Mouse (Mus musculus): Measurements from ENCODE around the gene Psme4. TPM values are rescaled to one million over a fixed set of nuclear protein-coding genes. Genes with fewer than 3 reads are reported as not detected.

The Psme4 gene
- polyA plus RNA-seq, 1 experiment from 2014 or later = 17.6 TPM

GRCm38 (mm10) chr11:30792680-30793079 lies 21.2 kb downstream of the Psme4 start:
- Histone ChIP-seq H3K27me3 (no peaks in the 10 kb centered on the region), H3K9me3 (no peaks in the 10 kb centered on the region), H3K4me1 (no peaks in the 10 kb centered on the region), H3K4me2 (no peak overlapping the region), H3K36me3 (peaks cover 3% of the 10 kb centered on the region; the same call in 1 of the 2 replicates), H3K9ac (no peak overlapping the region), H3K4me3 (no peak overlapping the region), H3K27ac (no peak overlapping the region)
- 75% methylated on average over 7 of the region's 7 CpGs for WGBS
- no peak for ATAC-seq (ENCODE audit: borderline replicate concordance, extremely low read depth, low FRiP score, low TSS enrichment)

- ATAC-seq (ENCODE audit: borderline replicate concordance, extremely low read depth, low FRiP score, low TSS enrichment) = no peak
- H3K4me2 ChIP-seq = no peak overlapping the region
- peaks cover 3% of the 10 kb centered on the region; the same call in 1 of the 2 replicates for H3K36me3 ChIP-seq
- no peak overlapping the region for H3K27ac ChIP-seq
- no peak overlapping the region for H3K9ac ChIP-seq
- H3K4me1 ChIP-seq = no peaks in the 10 kb centered on the region
- H3K27me3 ChIP-seq = no peaks in the 10 kb centered on the region
- WGBS = 88% methylated on average over 1 of the region's 1 CpGs
- H3K9me3 ChIP-seq = no peaks in the 10 kb centered on the region
- H3K4me3 ChIP-seq = no peak overlapping the region
Observed at GRCm38 (mm10) chr11:30793753-30794152, 22.2 kb downstream of the Psme4 start.

DNA sequence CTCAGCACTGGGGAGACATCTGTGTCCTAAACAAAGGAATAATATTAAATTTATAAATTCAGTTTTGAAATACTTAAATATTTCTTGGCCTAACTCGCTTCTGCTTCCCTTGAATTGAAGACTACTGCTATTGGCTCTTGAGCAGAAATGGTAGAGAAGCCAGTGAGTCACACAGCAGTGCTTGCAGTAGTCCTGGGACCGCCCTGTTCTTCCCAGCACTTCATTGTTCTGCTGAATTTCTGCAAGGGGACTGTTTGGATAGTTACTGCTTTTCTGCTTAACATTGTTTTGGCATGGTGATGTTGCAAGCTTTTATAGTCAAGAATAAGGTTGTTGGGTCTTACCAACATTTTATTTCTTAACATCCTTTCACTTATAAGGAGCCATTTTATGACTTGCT lies 25.7 kb downstream of the Psme4 start:
- H3K27me3 ChIP-seq = no peaks in the 10 kb centered on the region
- H3K9me3 ChIP-seq = no peaks in the 10 kb centered on the region
- H3K27ac ChIP-seq = no peak overlapping the region
- no peak overlapping the region for H3K4me2 ChIP-seq
- H3K4me1 ChIP-seq = no peaks in the 10 kb centered on the region
- H3K9ac ChIP-seq = no peak overlapping the region
- H3K4me3 ChIP-seq = no peak overlapping the region
- WGBS = 84% methylated on average over 2 of the region's 2 CpGs
- ATAC-seq (ENCODE audit: borderline replicate concordance, extremely low read depth, low FRiP score, low TSS enrichment) = no peak
- peaks cover 3% of the 10 kb centered on the region; the same call in 1 of the 2 replicates for H3K36me3 ChIP-seq

DNA sequence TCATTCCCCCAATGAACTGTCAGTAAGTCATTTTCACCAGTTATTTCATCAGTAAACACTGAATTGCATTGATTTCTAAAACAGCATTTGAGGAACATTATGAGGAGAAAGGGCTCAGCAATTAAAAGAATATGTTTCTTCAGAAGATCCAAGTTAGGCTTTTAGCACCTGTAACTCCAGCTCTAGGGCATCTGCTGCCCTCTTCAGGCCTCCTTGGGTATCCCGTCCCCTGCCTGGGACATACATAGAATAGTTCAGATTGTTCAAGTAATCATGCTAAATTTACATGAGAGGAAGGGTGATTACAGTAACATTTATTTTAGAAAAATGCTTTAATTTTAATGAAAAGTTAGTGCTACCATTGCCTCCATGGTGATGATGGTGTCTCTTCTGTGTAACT lies 28.0 kb downstream of the Psme4 start:
- Histone ChIP-seq H3K4me3 (no peak overlapping the region), H3K27ac (no peak overlapping the region), H3K27me3 (no peaks in the 10 kb centered on the region), H3K9me3 (no peaks in the 10 kb centered on the region), H3K4me1 (no peaks in the 10 kb centered on the region), H3K36me3 (no peaks in the 10 kb centered on the region), H3K4me2 (no peak overlapping the region), H3K9ac (no peak overlapping the region)
- 68% methylated on average over 1 of the region's 1 CpGs for WGBS
- no peak for ATAC-seq (ENCODE audit: borderline replicate concordance, extremely low read depth, low FRiP score, low TSS enrichment)

- H3K36me3 ChIP-seq = no peaks in the 10 kb centered on the region
- H3K27ac ChIP-seq = no peak overlapping the region
- H3K4me1 ChIP-seq = no peaks in the 10 kb centered on the region
- no peak overlapping the region for H3K4me3 ChIP-seq
- no peaks in the 10 kb centered on the region for H3K27me3 ChIP-seq
- no peaks in the 10 kb centered on the region for H3K9me3 ChIP-seq
- H3K4me2 ChIP-seq = no peak overlapping the region
- ATAC-seq (ENCODE audit: borderline replicate concordance, extremely low read depth, low FRiP score, low TSS enrichment) = no peak
- no peak overlapping the region for H3K9ac ChIP-seq
Observed at GRCm38 (mm10) chr11:30800091-30800490, 28.6 kb downstream of the Psme4 start.

DNA sequence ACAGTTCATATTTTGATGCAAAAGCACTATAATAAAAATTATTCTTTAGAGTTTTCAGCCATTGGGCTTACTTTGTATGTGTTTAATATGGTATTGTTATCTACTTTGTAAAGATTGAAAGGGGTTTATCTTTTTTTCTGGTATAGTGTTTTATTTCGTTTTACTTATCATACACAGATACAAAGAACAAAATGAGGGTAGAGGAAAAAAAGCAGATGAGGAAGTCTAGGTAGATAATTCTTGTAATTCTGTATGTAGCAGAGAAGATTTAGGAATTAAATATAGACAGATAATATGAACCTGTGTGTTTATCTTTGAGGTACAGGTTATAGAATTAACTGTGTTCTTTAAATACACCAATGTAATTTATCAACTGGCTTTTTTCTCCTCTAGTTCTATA lies 30.9 kb downstream of the Psme4 start:
- Histone ChIP-seq H3K4me1 (no peaks in the 10 kb centered on the region), H3K36me3 (peaks cover 6% of the 10 kb centered on the region; the same call in 1 of the 2 replicates), H3K4me3 (no peak overlapping the region), H3K9me3 (no peaks in the 10 kb centered on the region), H3K4me2 (no peak overlapping the region), H3K27ac (no peak overlapping the region), H3K27me3 (no peaks in the 10 kb centered on the region), H3K9ac (no peak overlapping the region)
- 79% methylated on average over 1 of the region's 1 CpGs for WGBS
- ATAC-seq (ENCODE audit: borderline replicate concordance, extremely low read depth, low FRiP score, low TSS enrichment) = no peak

- 0 out of 2 replicates have a peak, but pooled peaks have one; percentile 35 for ATAC-seq (ENCODE audit: borderline replicate concordance, extremely low read depth, low FRiP score, low TSS enrichment)
- WGBS = 57% methylated on average over 5 of the region's 5 CpGs
Observed at GRCm38 (mm10) chr11:30821116-30821515, 49.6 kb downstream of the Psme4 start.

GRCm38 (mm10) chr11:30838793-30839192 lies 67.3 kb downstream of the Psme4 start:
- Histone ChIP-seq H3K27me3 (no peaks in the 10 kb centered on the region), H3K4me3 (no peak overlapping the region), H3K4me1 (no peaks in the 10 kb centered on the region), H3K9me3 (no peaks in the 10 kb centered on the region), H3K27ac (no peak overlapping the region), H3K36me3 (peaks cover 41% of the 10 kb centered on the region), H3K4me2 (no peak overlapping the region), H3K9ac (no peak overlapping the region)
- no peak for ATAC-seq (ENCODE audit: borderline replicate concordance, extremely low read depth, low FRiP score, low TSS enrichment)
- WGBS = 87% methylated on average over 2 of the region's 2 CpGs

More at GRCm38 (mm10) chr11:30821116-30821515, 49.6 kb downstream of the Psme4 start:
- H3K27ac ChIP-seq = no peak overlapping the region
- H3K9ac ChIP-seq = no peak overlapping the region
- H3K36me3 ChIP-seq = peaks cover 36% of the 10 kb centered on the region
- H3K4me2 ChIP-seq = no peak overlapping the region
- H3K4me1 ChIP-seq = no peaks in the 10 kb centered on the region; the same call in 1 of the 2 replicates
- no peaks in the 10 kb centered on the region for H3K27me3 ChIP-seq
- no peaks in the 10 kb centered on the region for H3K9me3 ChIP-seq
- no peak overlapping the region for H3K4me3 ChIP-seq

GRCm38 (mm10) chr11:30844355-30844754 lies 72.8 kb downstream of the Psme4 start:
- Histone ChIP-seq H3K27ac (no peak overlapping the region), H3K27me3 (no peaks in the 10 kb centered on the region), H3K4me1 (no peaks in the 10 kb centered on the region), H3K4me2 (no peak overlapping the region), H3K36me3 (peaks cover 42% of the 10 kb centered on the region), H3K9me3 (no peaks in the 10 kb centered on the region), H3K4me3 (no peak overlapping the region), H3K9ac (no peak overlapping the region)
- ATAC-seq (ENCODE audit: borderline replicate concordance, extremely low read depth, low FRiP score, low TSS enrichment) = no peak
- WGBS = 64% methylated on average over 1 of the region's 1 CpGs

GRCm38 (mm10) chr11:30872425-30872824 lies 100.9 kb downstream of the Psme4 start:
- Histone ChIP-seq H3K27me3 (no peaks in the 10 kb centered on the region), H3K9ac (no peak overlapping the region), H3K36me3 (peaks cover 43% of the 10 kb centered on the region), H3K4me1 (no peaks in the 10 kb centered on the region), H3K4me3 (no peak overlapping the region), H3K27ac (no peak overlapping the region), H3K4me2 (no peak overlapping the region), H3K9me3 (no peaks in the 10 kb centered on the region)
- no peak for ATAC-seq (ENCODE audit: borderline replicate concordance, extremely low read depth, low FRiP score, low TSS enrichment)

DNA sequence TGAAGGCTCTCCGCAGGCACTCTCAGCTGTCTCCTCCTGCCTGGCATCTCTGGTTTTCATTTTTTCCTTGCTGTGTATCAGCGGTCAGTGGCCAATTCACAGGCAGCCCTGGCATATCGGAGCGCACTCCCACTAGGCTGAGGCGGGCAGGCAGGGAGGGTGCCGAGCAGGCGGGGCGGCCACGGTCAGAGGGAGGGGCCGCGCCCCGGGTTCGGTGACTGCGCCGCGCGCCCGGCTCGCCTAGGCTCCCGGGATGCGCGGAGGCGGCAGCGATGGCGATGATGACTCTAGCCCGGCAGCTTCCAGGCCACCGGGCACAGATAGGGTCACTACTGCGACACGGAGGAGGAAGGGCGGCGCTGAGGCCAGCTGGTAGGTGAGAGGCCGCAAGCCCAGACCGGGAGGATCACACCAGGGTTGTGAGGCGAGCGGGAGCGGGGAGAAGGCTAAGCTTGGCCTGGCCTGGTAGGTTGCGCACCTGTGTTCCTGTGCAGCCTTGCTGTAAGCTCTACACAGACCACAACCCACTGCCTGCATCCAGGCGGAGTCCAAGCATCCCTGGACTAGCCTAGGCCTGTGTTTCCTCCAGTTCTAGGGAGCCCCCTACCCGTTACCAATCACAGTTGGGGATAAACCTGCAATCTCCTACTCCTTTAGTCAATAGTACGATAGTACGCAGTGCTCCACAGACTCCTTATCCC lies 113.8 kb downstream of the Psme4 start, which contains the start of the genes Gpr75 and Asb3:
Gene Gpr75, plus strand, starts transcription at position 188 of the 701 bp plus-strand sequence.
Gene Asb3, plus strand, starts transcription at position 246 of the 701 bp plus-strand sequence.
- Histone ChIP-seq H3K27me3 (peaks cover 8% of the 10 kb centered on the region; the same call in 1 of the 2 replicates), H3K4me3 (peak within 1 kb of the TSS; percentile 41), H3K9me3 (no peaks in the 10 kb centered on the region), H3K27ac (no peak within 1 kb of the TSS), H3K36me3 (no peaks in the 10 kb centered on the region), H3K4me2 (peak within 1 kb of the TSS; percentile 81), H3K9ac (peak within 1 kb of the TSS; percentile 26; the same call in 1 of the 2 replicates), H3K4me1 (no peaks in the 10 kb centered on the region)
- WGBS = 4% methylated on average over 41 of the region's 41 CpGs
- peak; percentile 90 for ATAC-seq (ENCODE audit: borderline replicate concordance, extremely low read depth, low FRiP score, low TSS enrichment)

- ATAC-seq (ENCODE audit: borderline replicate concordance, extremely low read depth, low FRiP score, low TSS enrichment) = no peak
- Histone ChIP-seq H3K27me3 (peaks cover 8% of the 10 kb centered on the region; the same call in 1 of the 2 replicates), H3K27ac (no peak overlapping the region), H3K9me3 (no peaks in the 10 kb centered on the region), H3K4me2 (no peak overlapping the region), H3K4me1 (no peaks in the 10 kb centered on the region), H3K9ac (no peak overlapping the region), H3K4me3 (no peak overlapping the region), H3K36me3 (no peaks in the 10 kb centered on the region)
- 88% methylated on average over 2 of the region's 2 CpGs for WGBS
Observed at GRCm38 (mm10) chr11:30888153-30888552, 116.6 kb downstream of the Psme4 start.
